Mouse (Mus musculus) intestine, embryonic 16.5 days (tissue): Measurements from ENCODE around the gene Kmt2d. TPM values are rescaled to one million over a fixed set of nuclear protein-coding genes. Genes with fewer than 3 reads are reported as not detected.

Source experiments
- ATAC-seq: fragments of 200-750 bp; cut with Nextera tagmentation; 2 replicates; pipeline ENCODE4 v1.8.0; 2017; ENCODE audit warnings: moderate TSS enrichment, moderate library complexity
- H3K27ac ChIP-seq: fragments of 300-500 bp; sonication (generic); 2 replicates; pipeline ENCODE4 v1.5.1; 2014; ENCODE audit warnings: mild to moderate bottlenecking, low read length
- H3K27me3 ChIP-seq: fragments of 300-500 bp; sonication (generic); replicated peaks from 2 replicates; pipeline ENCODE4 v1.6.1; 2014; ENCODE audit warnings: low read length, control low read depth, mixed read lengths; ENCODE audit not compliant: control insufficient read depth, insufficient read depth
- H3K36me3 ChIP-seq: fragments of 300-500 bp; sonication (generic); 2 replicates; pipeline ENCODE4 v1.6.1; 2014; ENCODE audit warnings: low read length, control low read depth; ENCODE audit not compliant: control insufficient read depth, insufficient read depth
- H3K4me1 ChIP-seq: fragments of 300-500 bp; sonication (generic); 2 replicates; pipeline ENCODE4 v1.6.1; 2014; ENCODE audit warnings: low read length, control low read depth, mixed read lengths; ENCODE audit not compliant: control insufficient read depth, insufficient read depth
- H3K4me2 ChIP-seq: fragments of 300-500 bp; sonication (generic); 2 replicates; pipeline ENCODE4 v1.6.1; 2014; ENCODE audit warnings: low read depth, low read length, control low read depth
- H3K4me3 ChIP-seq: fragments of 300-500 bp; sonication (generic); 2 replicates; pipeline ENCODE4 v1.5.1; 2014; ENCODE audit warnings: mild to moderate bottlenecking, low read length
- H3K9ac ChIP-seq: fragments of 300-500 bp; sonication (generic); 2 replicates; pipeline ENCODE4 v1.6.1; 2014; ENCODE audit warnings: low read depth, low read length
- H3K9me3 ChIP-seq: fragments of 300-500 bp; sonication (generic); 2 replicates; pipeline ENCODE4 v1.6.1; 2016; ENCODE audit warnings: low read length, control low read depth; ENCODE audit not compliant: control insufficient read depth
- WGBS: fragments of 180-500 bp; shearing (Covaris S2); extraction: QIAGEN DNeasy Blood & Tissue Kit; methylation state at CpG from one replicate; pipeline ENCODE4 v1.1.7; 2014; 5-methylcytosine and 5-hydroxymethylcytosine counted together
- polyA plus RNA-seq: library from polyadenylated mRNA; unstranded; fragments of >200 nt; fragmentation: Nextera tagmentation; extraction: Ambion mirVana; gene quantifications from 2 replicates; pipeline ENCODE4 v1.2.1, GENCODE M21; 2015

Gene Kmt2d
- polyA plus RNA-seq, 1 experiment from 2014 or later: 7.7 TPM

GRCm38 (mm10) chr15:98837006-98837742 lies 33.8 kb downstream of the Kmt2d start:
- 94% methylated on average over 21 of the region's 21 CpGs for WGBS
- H3K27ac ChIP-seq: no peak overlapping the region

GRCm38 (mm10) chr15:98835291-98835690 lies 35.7 kb downstream of the Kmt2d start:
- Histone ChIP-seq H3K4me2 (no peak overlapping the region), H3K4me3 (no peak overlapping the region), H3K27ac (no peak overlapping the region), H3K9ac (no peak overlapping the region), H3K27me3 (no peaks in the 10 kb centered on the region), H3K9me3 (no peaks in the 10 kb centered on the region), H3K36me3 (peaks cover 36% of the 10 kb centered on the region), H3K4me1 (no peaks in the 10 kb centered on the region)
- WGBS: 94% methylated on average over 14 of the region's 14 CpGs
- ATAC-seq: no peak

More at GRCm38 (mm10) chr15:98837006-98837742, 33.8 kb downstream of the Kmt2d start:
- Histone ChIP-seq H3K9me3 (no peaks in the 10 kb centered on the region), H3K4me2 (no peak overlapping the region), H3K4me3 (no peak overlapping the region), H3K4me1 (no peaks in the 10 kb centered on the region), H3K36me3 (peaks cover 47% of the 10 kb centered on the region), H3K27me3 (no peaks in the 10 kb centered on the region), H3K9ac (no peak overlapping the region)
- ATAC-seq: no peak

- peaks cover 8% of the 10 kb centered on the region; the same call in 1 of the 2 replicates for H3K4me1 ChIP-seq
- no peak for ATAC-seq
- H3K4me2 ChIP-seq: no peak overlapping the region
- WGBS: 84% methylated on average over 13 of the region's 13 CpGs
- no peak overlapping the region for H3K27ac ChIP-seq
- H3K4me3 ChIP-seq: no peak overlapping the region
- peaks cover 29% of the 10 kb centered on the region for H3K36me3 ChIP-seq
- no peaks in the 10 kb centered on the region for H3K27me3 ChIP-seq
- no peak overlapping the region for H3K9ac ChIP-seq
- H3K9me3 ChIP-seq: no peaks in the 10 kb centered on the region
These were observed 36.9 kb downstream of the Kmt2d start for GRCm38 (mm10) chr15:98834059-98834458.

- H3K36me3 ChIP-seq: peaks cover 25% of the 10 kb centered on the region
- ATAC-seq: no peak
- no peak overlapping the region for H3K4me2 ChIP-seq
- 85% methylated on average over 11 of the region's 11 CpGs for WGBS
- peaks cover 9% of the 10 kb centered on the region; the same call in 1 of the 2 replicates for H3K4me1 ChIP-seq
- no peaks in the 10 kb centered on the region for H3K9me3 ChIP-seq
- H3K4me3 ChIP-seq: no peak overlapping the region
- H3K27me3 ChIP-seq: no peaks in the 10 kb centered on the region
- H3K27ac ChIP-seq: no peak overlapping the region
- no peak overlapping the region for H3K9ac ChIP-seq
These were observed 37.7 kb downstream of the Kmt2d start for GRCm38 (mm10) chr15:98833281-98833680.

DNA sequence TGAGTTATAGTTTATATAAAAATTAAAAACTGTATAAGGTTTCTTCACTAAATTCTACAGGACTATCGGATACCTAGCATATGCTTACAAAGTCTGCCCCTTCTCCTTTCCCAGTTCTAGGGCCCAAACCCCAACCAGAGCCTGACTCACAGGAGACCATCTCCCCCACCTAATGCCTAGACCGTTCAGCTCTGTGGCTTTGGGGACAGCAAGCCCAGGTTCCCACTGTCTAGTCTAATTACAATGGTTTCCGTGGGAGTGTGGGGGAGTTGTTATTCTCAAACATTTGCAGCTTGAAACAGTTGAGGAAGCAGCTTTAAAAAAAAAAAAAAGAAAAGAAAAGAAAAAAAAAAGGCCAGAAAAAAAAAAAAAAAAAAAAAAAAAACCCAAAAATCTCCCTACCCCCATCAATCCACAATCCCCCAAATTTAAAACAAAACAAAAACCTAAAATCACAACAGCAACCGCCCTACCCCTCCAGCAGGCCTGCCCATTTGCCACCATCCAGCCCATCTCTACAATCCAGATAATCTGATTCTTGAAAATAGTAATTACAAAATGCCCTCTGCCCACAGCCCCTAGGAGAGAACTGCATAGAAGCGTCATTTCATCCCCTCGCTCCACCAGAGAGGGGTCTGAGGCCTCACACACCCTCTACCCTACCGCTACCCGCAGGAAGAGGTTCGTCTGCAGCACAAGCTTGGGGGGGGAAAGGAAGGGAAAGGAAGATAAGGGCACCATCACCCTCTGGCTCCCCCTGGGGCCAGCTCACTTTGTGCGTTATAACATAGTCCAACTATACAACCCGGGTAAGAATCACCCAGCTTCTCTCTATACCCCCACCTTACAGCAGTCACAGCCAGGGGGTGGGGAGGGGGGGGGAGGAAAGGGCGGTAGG lies 38.6 kb downstream of the Kmt2d start:
- 57% methylated on average over 12 of the region's 12 CpGs for WGBS
- no peak overlapping the region; the same call in 1 of the 2 replicates for H3K4me3 ChIP-seq
- no peak overlapping the region for H3K4me2 ChIP-seq
- H3K27me3 ChIP-seq: no peaks in the 10 kb centered on the region
- H3K9ac ChIP-seq: no peak overlapping the region
- peaks cover 19% of the 10 kb centered on the region for H3K36me3 ChIP-seq
- peaks cover 9% of the 10 kb centered on the region; the same call in 1 of the 2 replicates for H3K4me1 ChIP-seq
- no peaks in the 10 kb centered on the region for H3K9me3 ChIP-seq
- ATAC-seq: no peak
- H3K27ac ChIP-seq: peak overlapping the region; percentile 30; the same call in 1 of the 2 replicates

DNA sequence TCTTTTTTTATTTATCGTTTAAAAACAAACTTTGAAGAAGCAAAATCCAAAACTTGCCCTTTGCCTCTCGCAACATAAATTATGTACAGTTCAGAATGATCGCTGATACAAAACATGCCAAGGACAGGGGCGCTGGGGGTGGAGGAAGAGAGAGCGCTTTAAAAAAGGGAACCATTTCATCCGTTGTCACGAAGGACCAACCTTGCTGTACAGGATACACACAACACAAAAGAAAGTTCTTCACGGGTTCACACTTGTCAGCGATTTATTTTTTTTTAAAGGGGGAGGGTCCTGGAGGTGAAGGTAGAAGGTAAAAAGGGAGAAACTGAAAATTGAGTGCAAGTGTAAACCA lies 39.3 kb downstream of the Kmt2d start:
- Histone ChIP-seq H3K9ac (peak overlapping the region; percentile 89), H3K4me1 (peaks cover 9% of the 10 kb centered on the region; the same call in 1 of the 2 replicates), H3K9me3 (no peaks in the 10 kb centered on the region), H3K27ac (peak overlapping the region; percentile 93), H3K4me3 (peak overlapping the region; percentile 80), H3K4me2 (peak overlapping the region; percentile 62), H3K36me3 (peaks cover 15% of the 10 kb centered on the region), H3K27me3 (no peaks in the 10 kb centered on the region)
- ATAC-seq: peak; percentile 54
- 12% methylated on average over 9 of the region's 9 CpGs for WGBS

GRCm38 (mm10) chr15:98830736-98831683 lies 40.0 kb downstream of the Kmt2d start, which contains the start of gene Prkag1:
Prkag1 (minus strand) TSS chr15:98831521.
- H3K9me3 ChIP-seq: no peaks in the 10 kb centered on the region
- H3K27me3 ChIP-seq: no peaks in the 10 kb centered on the region
- H3K36me3 ChIP-seq: peaks cover 15% of the 10 kb centered on the region
- peak within 1 kb of the TSS; percentile 80 for H3K4me3 ChIP-seq
- H3K27ac ChIP-seq: peak within 1 kb of the TSS; percentile 93
- H3K9ac ChIP-seq: peak within 1 kb of the TSS; percentile 89
- 1% methylated on average over 58 of the region's 66 CpGs for WGBS
- peaks cover 9% of the 10 kb centered on the region; the same call in 1 of the 2 replicates for H3K4me1 ChIP-seq
- peak within 1 kb of the TSS; percentile 62 for H3K4me2 ChIP-seq
- peak; percentile 96 for ATAC-seq

- 89% methylated on average over 7 of the region's 7 CpGs for WGBS
- ATAC-seq: no peak
- Histone ChIP-seq H3K9ac (no peak overlapping the region), H3K36me3 (peaks cover 13% of the 10 kb centered on the region; the same call in 1 of the 2 replicates), H3K9me3 (no peaks in the 10 kb centered on the region), H3K27ac (no peak overlapping the region), H3K4me1 (peaks cover 9% of the 10 kb centered on the region; the same call in 1 of the 2 replicates), H3K4me3 (no peak overlapping the region), H3K4me2 (no peak overlapping the region), H3K27me3 (no peaks in the 10 kb centered on the region)
These were observed 43.4 kb downstream of the Kmt2d start for GRCm38 (mm10) chr15:98827611-98828011.
